Mouse (Mus musculus): ENCODE measurements around the gene Hdac4. TPM values are rescaled to one million over a fixed set of nuclear protein-coding genes. Genes with fewer than 3 reads are reported as not detected.

The Hdac4 gene
- polyA plus RNA-seq, 1 experiment from 2014 or later = 16.3 TPM

GRCm38 (mm10) chr1:91893598-91893997, 301.9 kb downstream of the Hdac4 start:
- TF ChIP-seq CTCF (IDR thresholded peaks at IDR 0.05) (no peak), EP300 (IDR thresholded peaks at IDR 0.05) (no peak)
- DNase-seq (ENCODE audit: low spot score) (no peak), ATAC-seq (no peak)
- H3K36me3 ChIP-seq (ENCODE audit: insufficient read depth, low read length) = no peaks in the 10 kb centered on the region
- no peak overlapping the region for H3K9ac ChIP-seq (replicated peaks; ENCODE audit: low read depth)
- 85% methylated on average over 11 of the region's 11 CpGs for WGBS
- H3K27ac ChIP-seq (ENCODE audit: low read length) = no peak overlapping the region
- H3K4me2 ChIP-seq (replicated peaks; ENCODE audit: low read depth, low read length) = no peak overlapping the region
- H3K4me3 ChIP-seq (ENCODE audit: low read depth, low read length) = no peak overlapping the region
- H3K9me3 ChIP-seq (ENCODE audit: low read length) = no peaks in the 10 kb centered on the region
- H3K4me1 ChIP-seq (ENCODE audit: insufficient read depth, low read depth, low read length) = no peaks in the 10 kb centered on the region
- H3K27me3 ChIP-seq (replicated peaks; ENCODE audit: insufficient read depth, low read length) = no peaks in the 10 kb centered on the region

GRCm38 (mm10) chr1:91883115-91883514, 312.4 kb downstream of the Hdac4 start:
- 19% methylated on average over 5 of the region's 5 CpGs for WGBS
- TF ChIP-seq CTCF (IDR thresholded peaks at IDR 0.05) (no peak), EP300 (IDR thresholded peaks at IDR 0.05) (no peak)
- Histone ChIP-seq H3K27me3 (replicated peaks; ENCODE audit: insufficient read depth, low read length) (no peaks in the 10 kb centered on the region), H3K9ac (replicated peaks; ENCODE audit: low read depth) (no peak overlapping the region), H3K9me3 (ENCODE audit: low read length) (no peaks in the 10 kb centered on the region), H3K4me3 (ENCODE audit: low read depth, low read length) (no peak overlapping the region), H3K27ac (ENCODE audit: low read length) (no peak overlapping the region), H3K4me1 (ENCODE audit: insufficient read depth, low read depth, low read length) (no peaks in the 10 kb centered on the region; the same call in 1 of the 2 replicates), H3K4me2 (replicated peaks; ENCODE audit: low read depth, low read length) (no peak overlapping the region), H3K36me3 (ENCODE audit: insufficient read depth, low read length) (no peaks in the 10 kb centered on the region)
- DNase-seq (ENCODE audit: low spot score) (peak; percentile 23), ATAC-seq (0 out of 2 replicates have a peak, but pooled peaks have one; percentile 19)

GRCm38 (mm10) chr1:91880899-91881298, 314.6 kb downstream of the Hdac4 start:
- ATAC-seq = peak; percentile 71
- H3K27me3 ChIP-seq (replicated peaks; ENCODE audit: insufficient read depth, low read length) = no peaks in the 10 kb centered on the region
- H3K9me3 ChIP-seq (ENCODE audit: low read length) = no peaks in the 10 kb centered on the region
- no peak overlapping the region for H3K27ac ChIP-seq (ENCODE audit: low read length)
- H3K36me3 ChIP-seq (ENCODE audit: insufficient read depth, low read length) = no peaks in the 10 kb centered on the region
- H3K4me3 ChIP-seq (ENCODE audit: low read depth, low read length) = no peak overlapping the region
- peak; percentile 73 for DNase-seq (ENCODE audit: low spot score)
- TF ChIP-seq CTCF (IDR thresholded peaks at IDR 0.05) = no peak
- TF ChIP-seq EP300 (IDR thresholded peaks at IDR 0.05) = no peak
- 44% methylated on average over 8 of the region's 8 CpGs for WGBS
- H3K4me1 ChIP-seq (ENCODE audit: insufficient read depth, low read depth, low read length) = no peaks in the 10 kb centered on the region; the same call in 1 of the 2 replicates
- no peak overlapping the region for H3K4me2 ChIP-seq (replicated peaks; ENCODE audit: low read depth, low read length)
- H3K9ac ChIP-seq (replicated peaks; ENCODE audit: low read depth) = no peak overlapping the region

- no peak overlapping the region for H3K4me2 ChIP-seq (replicated peaks; ENCODE audit: low read depth, low read length)
- H3K36me3 ChIP-seq (ENCODE audit: insufficient read depth, low read length) = no peaks in the 10 kb centered on the region
- no peaks in the 10 kb centered on the region for H3K9me3 ChIP-seq (ENCODE audit: low read length)
- TF ChIP-seq EP300 (IDR thresholded peaks at IDR 0.05) (no peak), CTCF (IDR thresholded peaks at IDR 0.05) (no peak)
- H3K9ac ChIP-seq (replicated peaks; ENCODE audit: low read depth) = no peak overlapping the region
- WGBS = 86% methylated on average over 12 of the region's 12 CpGs
- H3K27me3 ChIP-seq (replicated peaks; ENCODE audit: insufficient read depth, low read length) = no peaks in the 10 kb centered on the region
- ATAC-seq = no peak
- H3K27ac ChIP-seq (ENCODE audit: low read length) = no peak overlapping the region
- no peak for DNase-seq (ENCODE audit: low spot score)
- H3K4me3 ChIP-seq (ENCODE audit: low read depth, low read length) = no peak overlapping the region
- no peaks in the 10 kb centered on the region; the same call in 1 of the 2 replicates for H3K4me1 ChIP-seq (ENCODE audit: insufficient read depth, low read depth, low read length)
Observed at GRCm38 (mm10) chr1:91880156-91880555, 315.3 kb downstream of the Hdac4 start.
